Mouse (Mus musculus) E14TG2a.4 (cell line): ENCODE results near the gene Pla2g4b.

Source experiments
- CTCF ChIP-seq: conservative IDR thresholded peaks from 2 replicates; pipeline ENCODE4 v1.5.1; 2014; ENCODE audit warnings: low read length
- NANOG ChIP-seq: IDR thresholded peaks from 2 replicates; pipeline ENCODE4 v1.6.1; 2014; ENCODE audit warnings: borderline replicate concordance, low read length, mixed read lengths
- POU5F1 ChIP-seq: IDR thresholded peaks from 2 replicates; pipeline ENCODE4 v1.6.1; 2014; ENCODE audit warnings: low read length, borderline replicate concordance

DNA sequence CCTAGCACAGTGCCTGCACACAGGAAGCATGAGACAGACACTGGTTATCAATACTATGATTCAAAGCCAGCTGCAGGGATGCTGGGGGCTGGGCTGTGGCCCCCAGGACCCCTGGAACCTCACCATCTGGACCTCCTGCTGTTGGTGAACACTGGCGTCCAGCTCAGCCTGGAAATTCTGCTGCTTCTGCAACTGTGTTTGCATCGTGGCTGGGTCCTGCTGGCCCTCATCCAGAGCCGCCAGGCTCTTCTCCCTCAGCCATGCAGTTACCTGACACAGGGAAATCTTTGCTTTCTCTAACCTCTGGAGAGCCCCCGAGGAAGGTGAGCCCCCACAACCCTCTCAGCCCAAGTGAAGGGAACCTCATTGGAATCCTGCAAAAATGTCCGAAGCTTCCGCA, 18.2 kb downstream of the Pla2g4b start:
- no peak for TF ChIP-seq CTCF
- no peak for TF ChIP-seq NANOG
- no peak for TF ChIP-seq POU5F1
